ENCODE assay signal across 14 mouse cellular contexts in genomic region chr8:120977131-120977530, GRCm38 (mm10).
DNase-seq lines count a peak whose midpoint lies in the region; ATAC-seq and TF ChIP-seq lines count a peak whose summit lies in the region.
"Had no signal": no experiment of that assay in that cellular context is flagged by ENCODE, and none has a peak within 500 bp of the region (broad histone marks: within the 10 kb centered on the region; RNA-seq: fewer than 3 reads in every experiment).

No protein-coding gene starts in this region.

- intact Hi-C loops in left cerebral cortex, adult 2 months (cut with DNase I): no loop called here

- no peak overlapping the region for H3K9ac ChIP-seq in kidney, embryonic 14.5 days (ENCODE audit: low read depth, low read length)
- H3K9ac ChIP-seq: hindbrain, embryonic 14.5 days; limb, embryonic 15.5 days had no signal

- no peak overlapping the region for H3K27ac ChIP-seq in kidney, embryonic 14.5 days (ENCODE audit: low read depth, low read length)
- H3K27ac ChIP-seq in left cerebral cortex, adult 2 months: no peak overlapping the region
- H3K27ac ChIP-seq: hindbrain, embryonic 14.5 days; limb, embryonic 15.5 days; macrophage had no signal

- no peaks in the 10 kb centered on the region for H3K36me3 ChIP-seq in kidney, embryonic 14.5 days (ENCODE audit: control insufficient read depth, insufficient read depth, low read length)
- H3K36me3 ChIP-seq: limb, embryonic 15.5 days had no signal

- H3K9me3 ChIP-seq in kidney, embryonic 14.5 days (ENCODE audit: control insufficient read depth, low read length): no peaks in the 10 kb centered on the region
- H3K9me3 ChIP-seq: limb, embryonic 15.5 days had no signal

- peak; percentile 25 to 54 for DNase-seq in kidney, postnatal 4 days
- DNase-seq in lung, postnatal 14 days: peak; percentile 16
- peak; percentile 16 to 21 for DNase-seq in thymus, postnatal 36 days
- DNase-seq in cerebellum, postnatal 10 days: no peak
- DNase-seq in left cerebral cortex, adult 2 months (ENCODE audit: extremely low spot score in 1 of 2, low spot score in 2 of 2): no peak
- DNase-seq: adrenal gland, adult 8-10 months; cerebellum, adult 9-10 months; gastrocnemius, postnatal 36 days had no signal

- no peak for TF ChIP-seq CTCF in left cerebral cortex, adult 2 months (IDR thresholded peaks at IDR 0.05)

- H3K4me2 ChIP-seq in kidney, embryonic 14.5 days (replicated peaks; ENCODE audit: low read depth, low read length): no peak overlapping the region
- H3K4me2 ChIP-seq: hindbrain, embryonic 14.5 days; limb, embryonic 15.5 days had no signal

- no peak overlapping the region for H3K4me3 ChIP-seq in kidney, embryonic 14.5 days (ENCODE audit: low read length)
- no peak overlapping the region for H3K4me3 ChIP-seq in left cerebral cortex, adult 2 months
- H3K4me3 ChIP-seq: limb, embryonic 15.5 days had no signal

- H3K4me1 ChIP-seq in kidney, embryonic 14.5 days (ENCODE audit: control insufficient read depth, insufficient read depth, low read length): peaks cover 5% of the 10 kb centered on the region; the same call in 1 of the 2 replicates

- no peak for ATAC-seq in kidney, embryonic 14.5 days (ENCODE audit: low FRiP score, low TSS enrichment)
- ATAC-seq in activated CD4-positive, CD25-positive, alpha-beta regulatory T cell, adult 4 months: peak; percentile 61
- ATAC-seq: forebrain, embryonic 16.5 days had no signal

- 48% methylated on average over 13 of the region's 13 CpGs for WGBS in kidney, embryonic 14.5 days

- peaks cover 52% of the 10 kb centered on the region for H3K27me3 ChIP-seq in kidney, embryonic 14.5 days (ENCODE audit: control insufficient read depth, insufficient read depth, low read length)

Comparison
In these comparisons a context has a peak if more than half of its experiments do, and no peak if none do; other contexts are left out.
1. DNase-seq: peak in kidney, postnatal 4 days (2 of 2), lung, postnatal 14 days (single experiment) and thymus, postnatal 36 days (2 of 2); none in cerebellum, postnatal 10 days (0 of 2) and left cerebral cortex, adult 2 months (0 of 2).